Mouse (Mus musculus): ENCODE measurements around the gene Xirp2.

Xirp2 gene

GRCm38 (mm10) chr2:67564851-67565479 is 119.2 kb downstream of the Xirp2 start:
- DNase-seq (ENCODE audit: low spot score): no peak

DNA sequence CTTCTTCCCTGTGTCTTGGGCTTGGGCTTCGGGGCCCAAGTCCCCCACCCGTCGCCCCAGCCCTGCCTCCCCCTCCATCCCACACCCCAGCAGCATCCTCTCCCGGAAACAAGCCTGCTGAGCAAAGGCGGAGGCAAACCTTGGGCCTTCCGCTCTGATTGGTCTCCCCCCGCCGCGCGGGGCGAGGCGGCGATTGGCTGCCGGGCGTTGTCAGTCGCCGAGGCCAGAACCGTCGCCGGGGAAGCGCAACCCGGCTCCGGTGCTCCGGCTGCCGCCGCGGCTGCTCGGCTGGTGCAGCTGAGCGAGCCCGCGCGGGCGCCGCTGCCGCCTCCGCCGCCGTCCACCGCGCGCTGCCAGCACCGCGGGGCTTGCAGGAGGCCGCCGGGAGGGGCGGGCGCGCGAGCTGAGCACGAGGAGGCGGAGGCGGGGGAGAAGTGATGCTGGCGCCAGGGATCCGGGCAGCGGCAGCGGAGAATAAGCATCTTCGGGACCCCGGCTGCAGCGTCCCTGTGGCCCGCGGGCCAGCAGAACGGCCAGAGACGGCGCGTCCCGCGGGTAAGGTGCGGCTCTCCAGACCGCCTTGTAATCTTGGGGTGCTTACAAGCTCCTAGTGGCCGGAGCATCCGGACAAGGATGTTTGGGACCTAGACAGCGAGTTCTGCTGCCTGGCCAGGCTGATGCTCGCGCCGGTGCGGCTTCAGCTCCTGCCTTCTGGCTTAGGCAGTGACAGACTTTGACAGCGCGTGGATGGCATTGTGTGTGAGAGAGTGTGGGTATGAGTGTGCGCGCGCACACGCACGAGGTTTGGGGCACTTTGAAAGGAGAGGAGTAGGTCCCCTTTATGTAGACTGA is 119.9 kb downstream of the Xirp2 start, which contains the start of gene B3galt1:
B3galt1 (plus strand) TSS at position 392 of the 852 bp plus-strand sequence.
- DNase-seq (ENCODE audit: low spot score): no peak

GRCm38 (mm10) chr2:67566566-67566965 is 120.8 kb downstream of the Xirp2 start:
- no peak for DNase-seq (ENCODE audit: low spot score)

DNA sequence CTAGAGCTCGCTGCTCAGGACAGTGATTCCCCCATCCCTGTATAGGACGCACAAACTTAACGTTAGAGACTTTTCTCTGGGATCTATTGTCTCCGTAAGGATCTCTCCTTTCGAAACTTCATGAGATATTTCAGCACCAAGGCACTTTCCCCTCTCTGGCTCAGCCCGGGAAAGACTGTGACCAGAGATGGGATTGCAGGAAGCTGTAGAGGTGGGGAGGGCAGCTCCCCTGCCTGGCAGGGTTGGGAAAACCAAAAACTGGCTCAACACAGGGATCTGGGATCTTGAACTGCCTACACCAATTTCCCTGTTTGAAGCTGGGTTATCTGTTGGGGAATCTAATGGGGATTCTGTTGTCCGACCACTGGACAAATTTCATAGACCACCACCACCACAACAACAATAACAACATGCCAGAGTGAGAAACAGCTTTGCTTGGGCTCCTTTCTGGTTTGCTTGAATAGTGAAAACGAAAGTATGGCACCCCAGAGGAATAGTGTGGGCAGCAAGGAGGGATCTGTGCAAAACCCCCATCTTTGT is 121.4 kb downstream of the Xirp2 start:
- no peak for DNase-seq (ENCODE audit: low spot score)

All from spleen, adult 12 weeks (tissue).